Mouse (Mus musculus): ENCODE measurements around the gene Manf.

Manf gene

DNA sequence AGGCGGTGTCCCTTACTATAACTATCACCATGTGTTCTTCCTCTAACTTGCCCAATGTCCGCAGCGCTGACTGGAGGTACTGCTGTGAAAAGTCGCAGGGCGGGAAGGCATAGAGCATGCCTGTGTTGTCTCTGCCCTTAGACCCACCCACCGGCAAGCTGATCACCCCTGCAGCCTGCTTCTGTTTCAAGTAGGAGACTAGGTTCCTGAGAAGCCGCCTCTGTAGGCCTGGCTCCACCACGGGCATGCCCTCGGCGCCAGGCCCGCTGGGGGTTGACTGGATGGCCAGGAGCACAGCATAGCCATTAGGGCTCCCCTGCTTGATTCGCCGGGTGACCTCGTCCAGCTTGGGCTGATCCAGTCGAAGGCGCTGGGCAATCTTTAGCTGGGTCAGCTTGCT is 7.5 kb downstream of the Manf start:
- DNase-seq: no peak

DNA sequence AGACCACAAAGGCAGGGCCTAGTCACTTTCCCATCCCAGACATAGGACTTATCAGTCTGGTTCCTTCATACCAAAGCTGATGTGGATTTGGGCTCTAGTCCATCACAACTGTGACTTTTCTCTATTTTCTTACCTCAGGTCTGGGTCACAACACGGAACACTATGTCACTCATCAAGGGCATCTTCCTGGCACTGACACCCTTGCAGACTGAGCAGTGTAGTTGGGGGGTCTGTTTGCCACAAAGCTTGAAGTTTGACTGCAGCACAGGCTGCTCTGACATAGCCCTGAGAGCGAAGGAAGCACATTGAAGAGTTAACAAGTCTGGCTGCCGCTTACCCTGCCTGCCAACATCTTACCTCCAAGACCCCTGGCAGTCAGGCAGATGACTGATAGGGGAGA is 8.7 kb downstream of the Manf start:
- no peak for DNase-seq

DNA sequence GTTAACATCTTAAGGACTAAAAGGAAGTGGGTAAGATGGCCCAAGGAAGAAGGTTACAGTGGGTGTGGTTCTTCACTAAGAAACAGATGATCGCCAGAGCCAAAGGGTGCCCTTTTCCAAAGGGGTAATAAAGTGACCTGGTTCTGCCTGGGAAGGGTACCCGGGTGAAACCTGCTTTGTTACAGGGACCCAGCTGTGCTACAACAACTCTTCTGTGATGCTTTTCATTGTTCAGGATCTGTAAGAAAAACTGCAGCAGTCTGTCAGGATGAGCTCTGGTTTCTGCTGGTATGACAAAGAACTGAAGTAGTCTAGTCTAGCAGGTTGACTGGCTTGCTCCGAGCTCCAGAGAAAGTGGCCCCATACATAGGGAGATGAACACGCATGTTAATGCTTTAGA is 9.6 kb downstream of the Manf start:
- no peak for DNase-seq

DNA sequence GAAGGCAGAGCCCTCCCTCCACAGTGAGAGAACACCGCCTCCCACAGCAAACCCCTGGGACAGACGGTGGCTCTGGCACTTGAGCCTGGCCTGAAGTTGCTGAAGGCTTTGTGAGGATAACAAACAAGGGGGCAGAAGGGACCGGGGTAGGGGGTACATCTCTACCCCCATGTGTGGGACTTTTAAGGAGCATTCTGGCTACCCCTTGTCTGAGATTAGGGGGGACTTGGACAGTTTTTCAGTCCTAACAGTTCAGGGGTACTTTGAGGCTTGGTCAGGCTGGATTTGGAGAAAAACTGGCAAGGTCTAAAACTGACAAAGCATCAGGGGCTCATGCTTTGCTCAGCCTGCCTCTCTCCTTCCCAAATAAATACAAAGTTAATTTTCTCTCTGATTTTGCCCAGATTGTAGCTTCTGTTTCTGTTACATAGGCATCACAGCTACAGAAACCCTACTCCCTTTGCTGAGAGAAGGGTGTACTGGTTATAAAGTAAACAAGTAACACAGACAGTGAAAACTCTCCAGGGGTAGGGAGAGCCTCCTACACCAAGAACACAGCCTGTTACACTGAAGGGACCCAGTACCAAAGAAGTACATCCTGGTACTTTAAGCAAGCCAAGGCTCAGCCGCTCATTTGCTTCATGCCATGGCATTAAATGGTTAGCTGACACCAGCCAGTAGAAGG is 10.6 kb downstream of the Manf start:
- no peak for DNase-seq

DNA sequence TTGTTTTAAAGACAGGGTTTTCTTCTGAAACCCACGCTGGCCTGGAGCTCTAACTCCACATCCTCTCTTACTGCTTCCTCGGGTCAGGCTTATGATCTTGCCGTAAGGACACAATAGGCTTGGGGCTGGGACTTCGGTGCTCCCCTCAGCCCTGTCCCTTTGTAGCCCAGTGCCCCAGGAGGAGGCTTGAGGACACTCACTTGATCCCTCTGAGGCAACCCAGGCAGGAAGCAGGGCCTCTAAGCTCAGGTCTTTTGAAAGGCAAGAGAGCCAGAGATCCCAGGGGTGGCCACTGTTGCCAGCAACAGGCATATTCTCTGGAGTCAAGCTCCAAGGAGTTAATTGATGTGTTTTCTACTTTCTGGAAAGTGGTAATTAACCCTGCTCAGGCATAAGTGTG is 12.3 kb downstream of the Manf start:
- DNase-seq: no peak

DNA sequence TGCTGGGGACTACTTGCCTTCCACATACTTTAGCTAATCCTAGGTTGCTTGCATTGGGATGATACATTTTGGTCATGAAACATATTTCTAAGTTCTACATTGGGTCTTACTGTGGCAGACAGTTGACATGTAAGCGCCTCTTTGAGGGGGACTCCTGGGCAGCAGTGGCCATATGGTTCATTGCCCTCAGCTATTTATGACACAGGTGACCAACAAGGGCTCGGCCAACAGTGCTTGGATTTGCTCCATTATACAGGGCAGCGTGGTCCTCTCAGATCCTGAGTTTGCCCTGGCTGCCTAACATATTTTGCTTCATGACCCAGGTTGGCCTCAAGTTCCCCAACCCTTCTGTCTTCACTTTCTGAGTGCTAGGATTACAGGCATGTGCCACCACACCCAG is 15.1 kb downstream of the Manf start:
- no peak for DNase-seq

DNA sequence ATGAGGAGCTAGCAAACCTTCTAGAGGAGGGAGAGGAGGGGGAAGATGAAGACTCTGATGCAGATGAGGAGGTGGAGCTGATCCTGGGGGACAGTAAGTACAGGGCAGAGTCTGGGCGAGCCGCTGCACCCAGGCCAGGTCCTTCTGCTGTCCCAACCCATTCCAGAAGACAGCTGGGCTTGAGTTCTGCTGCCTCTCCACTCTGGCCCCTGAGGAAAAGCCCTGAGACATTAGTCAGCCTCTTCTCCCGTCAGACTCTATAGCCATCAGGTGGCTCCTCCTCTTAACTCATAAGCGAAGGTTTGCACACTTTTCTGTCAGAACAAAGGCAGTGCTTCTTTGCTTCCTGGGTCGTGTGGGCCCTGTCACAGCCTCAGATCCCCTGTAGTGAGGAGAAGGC is 17.6 kb downstream of the Manf start:
- no peak for DNase-seq

DNA sequence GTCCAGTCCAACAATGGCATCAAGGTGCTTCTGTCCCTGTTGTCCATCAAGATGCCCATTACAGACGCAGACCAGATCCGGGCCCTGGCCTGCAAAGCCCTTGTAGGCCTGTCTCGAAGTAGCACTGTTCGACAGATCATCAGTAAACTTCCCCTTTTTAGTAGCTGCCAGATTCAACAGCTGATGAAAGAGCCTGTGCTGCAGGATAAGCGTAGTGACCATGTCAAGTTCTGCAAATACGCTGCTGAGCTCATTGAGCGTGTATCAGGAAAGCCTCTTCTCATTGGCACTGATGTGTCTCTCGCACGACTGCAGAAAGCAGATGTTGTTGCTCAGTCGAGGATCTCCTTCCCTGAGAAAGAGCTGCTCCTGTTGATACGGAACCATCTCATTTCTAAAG is 33.7 kb downstream of the Manf start:
- DNase-seq: no peak

DNA sequence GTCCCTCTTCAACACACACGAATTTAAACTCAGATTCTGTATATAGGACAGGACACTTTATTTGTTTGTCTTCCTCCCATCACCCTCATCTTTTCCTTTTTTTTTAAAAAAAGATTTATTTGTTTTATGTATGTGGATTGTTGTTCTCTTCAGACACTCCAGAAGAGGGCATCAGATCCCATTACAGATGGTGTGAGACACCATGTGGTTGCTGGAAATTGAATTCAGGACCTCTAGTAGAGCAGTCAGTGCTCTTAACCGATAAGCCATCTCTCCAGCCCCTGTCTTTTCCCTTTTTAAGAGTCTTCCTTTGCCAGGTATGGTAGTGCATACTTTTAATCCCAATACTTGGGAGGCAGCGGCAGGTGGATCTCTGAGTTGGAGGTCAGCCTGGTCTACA is 35.1 kb downstream of the Manf start:
- DNase-seq: no peak

DNA sequence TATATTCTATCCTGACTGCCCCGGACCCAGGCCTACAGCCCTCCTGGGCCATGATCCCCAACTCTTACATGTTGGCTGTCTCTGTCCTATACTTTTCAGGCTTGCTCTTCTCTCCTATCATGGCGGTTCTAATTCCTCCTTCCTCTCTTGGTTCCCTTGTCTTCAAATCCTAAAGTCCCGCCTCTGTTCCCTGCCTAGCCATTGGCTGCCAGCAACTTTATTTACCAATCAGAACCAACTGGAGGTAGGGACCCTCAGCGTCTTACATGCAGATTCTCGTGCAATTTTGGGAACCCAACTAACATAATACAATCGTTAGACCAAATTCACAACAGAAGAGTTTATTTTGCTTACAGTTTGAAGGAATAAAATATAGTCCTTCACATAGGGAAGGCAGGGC is 49.0 kb downstream of the Manf start:
- no peak for DNase-seq

DNA sequence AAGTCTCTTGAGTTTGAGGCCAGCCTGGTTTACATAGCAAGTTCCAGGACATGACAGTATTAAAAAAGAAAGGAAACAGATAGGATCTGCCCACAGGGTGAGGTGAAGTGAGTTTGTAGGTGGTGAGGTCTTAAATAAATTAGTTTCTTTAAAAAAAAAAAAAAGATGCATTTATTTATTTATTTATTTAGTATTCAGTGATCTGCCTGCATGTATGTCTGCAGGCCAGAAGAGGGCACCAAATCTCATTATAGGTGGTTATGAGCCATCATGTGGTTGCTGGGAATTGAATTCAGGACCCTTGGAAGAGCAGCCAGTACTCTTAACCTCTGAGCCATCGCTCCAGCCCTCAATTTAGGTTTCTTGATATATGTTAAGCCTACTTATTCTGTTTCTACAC is 51.2 kb downstream of the Manf start:
- no peak for DNase-seq

DNA sequence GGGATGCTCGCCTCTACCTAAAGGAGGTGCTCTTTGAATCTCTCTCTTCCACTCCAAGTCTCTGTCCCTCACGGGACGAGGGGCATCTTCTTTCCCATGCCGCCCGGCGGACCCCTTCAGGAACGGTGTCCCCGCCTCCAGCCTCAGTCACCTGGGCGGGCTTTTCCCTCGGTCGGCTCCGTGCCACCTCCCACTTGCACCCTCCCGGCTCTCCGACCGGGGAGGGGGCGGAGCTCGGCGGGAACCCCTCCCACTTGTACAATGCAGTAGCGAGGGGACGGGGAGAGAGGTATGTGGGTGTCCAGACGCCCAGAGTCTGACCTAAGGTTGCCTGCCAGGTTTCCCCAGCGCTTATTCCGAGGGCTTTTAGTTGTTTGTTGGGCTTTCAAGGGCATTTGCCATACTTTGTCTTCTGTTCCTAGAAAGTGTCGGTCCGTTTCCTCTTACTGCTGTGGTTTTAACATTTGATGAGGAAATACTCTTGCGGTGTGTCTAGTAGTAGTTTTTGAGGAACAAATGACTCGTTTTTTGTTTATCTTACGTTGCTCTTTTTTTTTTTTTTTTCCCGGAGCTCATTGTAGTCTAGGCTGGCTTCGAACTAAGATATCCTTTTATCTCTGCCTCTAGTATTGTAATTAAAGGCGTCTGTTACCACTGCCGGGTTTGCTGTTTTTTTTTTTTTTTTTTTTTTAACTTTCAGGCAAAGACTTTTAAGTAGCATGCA is 69.2 kb downstream of the Manf start:
- peak; percentile 89 to 93 for DNase-seq

DNA sequence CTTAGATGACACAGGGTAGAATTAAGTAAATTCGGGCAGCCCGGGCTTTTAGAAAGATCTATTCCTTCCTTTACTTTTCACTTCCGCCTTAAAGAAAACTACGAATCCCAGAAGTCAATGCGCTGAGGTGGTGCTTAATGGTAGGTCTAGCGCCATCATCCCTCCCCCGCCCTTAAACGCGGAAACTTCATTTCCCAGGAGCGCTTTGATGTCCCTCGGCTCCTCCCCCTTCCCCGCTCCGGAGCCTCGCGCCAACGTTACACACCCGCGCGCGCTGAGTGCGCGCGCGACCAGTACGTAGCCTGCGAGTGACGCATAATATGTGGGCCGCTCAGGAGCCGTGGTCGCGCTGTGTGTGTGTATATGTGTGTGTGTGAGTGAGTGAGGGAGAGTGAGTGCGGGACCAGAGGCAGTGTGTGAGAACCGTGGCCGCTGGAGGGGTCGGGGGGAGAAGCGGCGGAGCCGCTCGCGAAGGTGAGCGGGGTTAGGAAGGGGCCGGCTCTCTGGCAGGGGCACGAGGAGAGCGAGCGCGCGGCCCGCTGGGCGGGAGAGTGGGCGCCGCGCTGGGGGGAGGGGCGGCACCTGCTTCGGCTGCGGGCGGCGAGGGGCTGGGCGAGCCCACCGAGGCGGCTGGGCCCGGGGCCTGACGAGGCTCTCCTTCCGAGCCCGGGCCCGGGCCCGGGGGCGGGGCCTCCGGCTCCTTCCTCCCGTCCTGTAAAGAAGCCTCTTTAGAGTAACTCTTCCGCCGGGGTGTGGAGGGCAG is 70.0 kb downstream of the Manf start, which contains the start of gene Dcaf1:
TSS of gene Dcaf1 (plus strand) at position 257 of the 763 bp plus-strand sequence.
- peak; percentile 95 to 97 for DNase-seq

DNA sequence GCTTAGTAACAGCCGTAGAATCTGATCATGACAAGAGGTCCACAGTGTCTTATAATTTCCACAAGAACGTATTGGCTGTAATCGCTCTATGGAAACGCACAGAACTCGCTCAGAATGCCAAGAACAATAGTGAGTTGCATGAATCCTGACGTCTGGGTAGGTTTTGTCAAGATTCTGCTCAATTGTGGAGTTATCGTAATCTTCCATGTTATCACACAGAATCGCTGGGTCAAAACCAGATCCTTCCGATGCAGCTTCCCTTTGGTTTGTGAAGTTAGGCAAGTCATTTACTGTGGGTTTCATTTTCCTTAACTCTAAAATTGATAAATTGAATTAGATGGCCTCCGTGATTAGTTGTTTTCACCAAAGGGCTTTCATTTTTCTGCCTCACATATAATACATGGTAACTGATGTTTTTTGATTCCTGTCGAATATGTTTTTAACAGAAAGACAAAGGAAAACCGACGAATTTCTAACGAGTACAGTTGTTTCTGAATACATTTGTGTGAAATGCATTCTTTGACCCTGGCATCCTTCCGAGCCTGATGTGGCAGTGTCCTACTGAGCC is 70.6 kb downstream of the Manf start:
- no peak for DNase-seq

DNA sequence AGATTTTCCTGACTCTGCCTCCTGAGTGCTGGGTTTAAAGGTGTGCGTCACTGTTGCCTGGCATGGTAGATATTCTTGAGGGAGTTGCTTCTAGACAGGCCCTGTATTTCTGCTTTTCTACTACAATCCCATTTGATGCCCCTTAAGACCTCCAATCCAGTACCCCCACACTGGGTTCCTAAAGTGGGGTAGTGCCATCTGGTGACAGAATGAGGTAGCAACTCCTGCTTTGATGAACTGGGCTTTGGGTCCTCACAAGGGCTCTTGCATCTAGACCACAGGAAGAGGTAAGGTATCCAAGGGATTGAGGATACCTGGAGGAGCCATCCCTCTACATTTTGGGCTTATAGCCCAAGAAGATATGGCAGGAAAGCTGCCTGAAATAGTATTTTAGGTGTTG is 72.6 kb downstream of the Manf start:
- DNase-seq: no peak

DNA sequence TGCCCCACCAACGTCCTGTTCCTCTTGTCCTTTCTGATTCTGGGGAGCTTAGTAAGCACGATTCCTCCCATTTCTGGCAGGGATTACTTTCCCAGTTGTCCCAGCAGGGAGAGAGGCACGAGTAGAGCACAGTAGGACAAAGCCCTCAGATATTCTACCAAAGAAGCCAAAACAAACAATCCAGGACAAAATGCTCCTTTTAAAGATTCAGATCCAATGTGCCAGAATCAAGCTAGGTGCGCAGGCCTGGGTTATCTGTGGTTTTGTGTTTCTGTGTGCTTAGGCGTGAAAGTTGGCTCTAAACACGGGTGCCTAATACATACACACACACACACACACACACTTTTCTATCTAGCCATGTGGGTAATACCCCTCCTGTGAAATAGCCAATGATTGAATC is 73.6 kb downstream of the Manf start:
- no peak for DNase-seq

DNA sequence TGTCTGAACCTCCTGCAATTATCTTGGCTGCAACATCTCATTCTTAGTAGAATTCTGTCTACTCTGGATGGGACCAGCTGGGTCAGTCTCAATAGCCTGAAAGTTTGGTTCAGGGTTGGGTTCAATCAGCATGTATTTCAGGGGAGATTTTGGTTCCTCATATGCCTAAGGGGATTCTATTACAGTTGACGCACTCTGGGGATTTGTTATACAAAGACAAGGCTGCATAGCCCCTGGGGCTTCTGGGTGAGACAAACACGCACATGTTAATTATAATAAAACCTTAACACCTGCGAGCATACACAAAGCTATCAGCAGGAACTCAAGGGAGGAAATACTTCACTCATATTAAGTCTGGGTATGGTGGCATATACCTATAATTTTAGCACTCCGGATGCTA is 85.3 kb downstream of the Manf start:
- no peak for DNase-seq

DNA sequence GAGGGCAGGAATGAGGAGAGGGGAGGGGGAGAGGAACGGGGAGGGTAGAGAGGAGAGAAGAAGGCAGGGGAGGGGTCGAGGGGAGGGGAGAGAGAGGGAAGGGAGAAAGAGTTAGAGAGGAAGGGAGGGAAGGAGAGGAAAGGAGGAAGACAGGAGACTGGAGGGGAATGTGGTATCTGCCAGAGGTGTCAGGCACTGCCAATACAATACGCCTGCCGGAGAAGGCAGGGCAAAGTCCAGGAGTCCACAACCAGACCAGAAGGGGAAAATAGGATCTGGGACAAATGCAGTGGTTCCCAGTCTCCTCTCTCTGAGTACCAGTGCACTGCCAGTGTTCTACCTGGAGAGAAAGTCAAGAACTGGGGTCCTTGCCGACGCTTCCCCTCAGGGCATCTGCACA is 100.9 kb downstream of the Manf start:
- no peak for DNase-seq

DNA sequence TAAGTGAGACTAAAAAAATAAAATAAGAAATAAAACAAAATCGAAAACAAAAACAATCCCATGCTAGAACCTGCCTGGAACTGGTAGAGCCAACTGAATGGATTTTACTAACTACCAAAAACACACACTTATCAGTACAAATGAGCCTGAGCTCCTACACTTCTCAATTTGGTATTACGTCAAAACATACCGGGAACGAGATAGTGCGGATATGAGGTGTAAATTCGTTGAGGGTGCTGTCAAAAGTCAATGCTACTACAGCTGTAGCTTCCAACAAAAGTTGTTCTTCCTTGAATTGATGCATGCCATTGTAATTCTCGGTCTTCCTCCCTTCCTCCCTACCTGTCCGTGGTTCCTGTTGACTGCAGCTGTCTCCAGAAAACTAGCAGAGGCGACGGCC is 102.4 kb downstream of the Manf start:
- DNase-seq: no peak

DNA sequence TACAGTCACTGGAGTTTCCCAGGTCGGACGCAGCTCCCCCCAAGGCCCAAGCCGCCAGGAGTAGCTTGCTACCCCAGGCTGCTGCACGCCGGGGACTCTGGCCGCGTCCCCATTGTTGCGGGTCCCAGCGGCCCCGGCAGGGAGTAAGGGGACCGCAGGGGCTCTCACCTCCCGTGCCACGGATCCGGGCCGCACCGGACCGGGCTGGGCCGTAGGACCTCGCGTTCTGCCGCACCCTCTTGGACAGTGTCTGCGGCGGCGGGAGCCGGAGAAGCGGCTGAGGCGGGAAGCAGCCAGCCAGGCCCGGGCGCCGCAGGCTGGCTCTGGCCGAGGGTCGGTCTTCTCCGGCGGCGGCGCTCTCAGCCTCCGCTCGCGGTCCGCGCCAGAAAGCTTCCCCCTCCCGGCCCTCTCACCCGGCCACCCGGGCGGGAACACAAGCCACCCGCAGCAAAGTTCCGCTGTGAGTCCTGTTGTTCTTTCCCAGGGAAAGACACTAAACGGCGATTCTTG is 102.9 kb downstream of the Manf start, which contains the start of gene Rad54l2:
TSS of gene Rad54l2 (minus strand) at position 383 of the 510 bp plus-strand sequence.
- DNase-seq: peak; percentile 80 to 84

All from lung, adult 18-20 months (tissue).